Mouse (Mus musculus) hindbrain, embryonic 11.5 days (tissue): ENCODE measurements around the gene Tenm2. TPM values are rescaled to one million over a fixed set of nuclear protein-coding genes. Genes with fewer than 3 reads are reported as not detected.
A peak's percentile ranks its signal among the peaks of the same experiment; 100 is the strongest.

Experiments
- ATAC-seq: fragments of 200-750 bp; cut with Nextera tagmentation; 2 replicates; pipeline ENCODE4 v1.8.0; 2017; ENCODE audit warnings: mild to moderate bottlenecking, moderate TSS enrichment, moderate library complexity; ENCODE audit not compliant: low FRiP score
- DNase-seq: peaks from one replicate; pipeline ENCODE4 v3.0.0-alpha.2; 2015; ENCODE audit warnings: low spot score
- H3K27ac ChIP-seq: fragments of 300-500 bp; sonication (generic); 2 replicates; pipeline ENCODE4 v1.5.1; 2014; ENCODE audit warnings: mild to moderate bottlenecking, low read depth, low read length
- H3K27me3 ChIP-seq: fragments of 300-500 bp; sonication (generic); 2 replicates; pipeline ENCODE4 v1.6.1; 2014; ENCODE audit warnings: mild to moderate bottlenecking, low read length, moderate library complexity, mixed read lengths; ENCODE audit not compliant: control insufficient read depth, insufficient read depth
- H3K36me3 ChIP-seq: fragments of 300-500 bp; sonication (generic); 2 replicates; pipeline ENCODE4 v1.6.1; 2014; ENCODE audit warnings: mild to moderate bottlenecking, low read length, moderate library complexity, mixed read lengths; ENCODE audit not compliant: control insufficient read depth, insufficient read depth
- H3K4me1 ChIP-seq: fragments of 300-500 bp; sonication (generic); replicated peaks from 2 replicates; pipeline ENCODE4 v1.6.1; 2014; ENCODE audit warnings: low read length, mixed read lengths; ENCODE audit not compliant: control insufficient read depth, insufficient read depth
- H3K4me2 ChIP-seq: fragments of 300-500 bp; sonication (generic); replicated peaks from 2 replicates; pipeline ENCODE4 v1.6.1; 2014; ENCODE audit warnings: mild to moderate bottlenecking, low read depth, low read length
- H3K4me3 ChIP-seq: fragments of 300-500 bp; sonication (generic); 2 replicates; pipeline ENCODE4 v1.5.1; 2014; ENCODE audit warnings: low read depth, low read length
- H3K9ac ChIP-seq: fragments of 300-500 bp; sonication (generic); 2 replicates; pipeline ENCODE4 v1.6.1; 2014; ENCODE audit warnings: low read depth, low read length
- H3K9me3 ChIP-seq: fragments of 300-500 bp; sonication (generic); 2 replicates; pipeline ENCODE4 v1.6.1; 2016; ENCODE audit warnings: low read length; ENCODE audit not compliant: control insufficient read depth
- WGBS: fragments of 180-500 bp; shearing (Covaris S2); extraction: QIAGEN DNeasy Blood & Tissue Kit; methylation state at CpG from one replicate; pipeline ENCODE4 v1.1.7; 2014; 5-methylcytosine and 5-hydroxymethylcytosine counted together
- polyA plus RNA-seq: library from polyadenylated mRNA; unstranded; fragments of >200 nt; fragmentation: Nextera tagmentation; extraction: Ambion mirVana; gene quantifications from 2 replicates; pipeline ENCODE4 v1.2.1, GENCODE M21; 2014

Tenm2 gene
- polyA plus RNA-seq, 1 experiment from 2014 or later = 9.0 TPM

DNA sequence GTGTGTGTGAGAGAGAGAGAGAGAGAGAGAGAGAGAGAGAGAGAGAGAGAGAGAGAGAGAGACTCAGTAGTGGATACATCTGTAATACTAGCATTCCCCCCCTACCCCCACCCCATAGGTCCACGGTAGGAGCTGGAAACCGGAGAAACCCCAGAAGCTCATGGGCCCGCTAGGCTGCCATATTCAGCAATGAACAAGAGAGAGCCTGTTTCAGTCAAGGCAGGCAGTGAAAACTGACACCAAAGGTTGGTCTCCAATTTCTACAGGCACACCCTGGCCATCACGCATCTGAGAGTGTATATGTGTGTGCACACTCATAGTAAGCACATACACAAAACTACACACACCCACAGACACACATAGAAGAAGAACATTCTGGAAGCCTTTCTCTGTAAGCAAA, 685.1 kb downstream of the Tenm2 start:
- Histone ChIP-seq H3K36me3 (no peaks in the 10 kb centered on the region), H3K27ac (no peak overlapping the region), H3K4me3 (no peak overlapping the region), H3K27me3 (no peaks in the 10 kb centered on the region), H3K9me3 (no peaks in the 10 kb centered on the region), H3K4me2 (no peak overlapping the region), H3K9ac (no peak overlapping the region), H3K4me1 (peaks cover 3% of the 10 kb centered on the region)
- WGBS = 73% methylated on average over 4 of the region's 4 CpGs
- ATAC-seq (no peak), DNase-seq (no peak)

DNA sequence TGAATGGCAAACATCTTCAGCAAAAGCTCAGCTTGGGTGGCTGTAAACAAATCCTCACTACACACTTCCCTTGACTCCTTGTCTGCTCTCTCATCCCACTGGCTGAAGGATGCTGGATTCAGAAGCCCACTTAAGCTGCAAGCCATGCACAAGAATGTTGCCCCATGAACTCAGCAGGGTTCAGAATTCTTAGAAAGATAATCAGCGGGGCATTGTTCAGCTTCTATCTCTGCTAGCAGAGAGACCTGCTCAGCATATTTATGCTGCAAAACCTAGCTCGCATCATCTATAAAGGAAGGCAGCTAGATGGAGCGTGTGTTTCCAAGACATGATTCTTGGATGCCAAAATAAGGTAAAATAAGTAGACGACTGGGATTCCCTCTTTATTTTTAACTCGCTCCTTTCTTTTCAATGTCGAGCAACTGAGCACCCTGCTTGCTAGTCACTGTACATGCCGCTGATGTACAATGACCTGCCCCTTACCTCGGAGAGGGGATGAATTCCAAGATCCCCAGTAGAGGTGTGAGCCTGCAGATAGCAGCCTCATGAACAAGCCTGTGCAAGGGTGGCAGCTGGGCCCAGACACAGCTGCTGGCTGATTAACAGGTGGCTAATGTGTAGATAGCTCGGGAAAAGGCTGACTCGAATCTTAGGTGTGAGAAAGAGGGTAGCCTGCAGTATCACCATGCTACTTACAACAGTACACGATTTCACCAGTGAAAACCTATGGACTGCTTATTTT, 686.2 kb downstream of the Tenm2 start:
- Histone ChIP-seq H3K4me1 (peaks cover 3% of the 10 kb centered on the region), H3K27me3 (no peaks in the 10 kb centered on the region), H3K4me2 (no peak overlapping the region), H3K36me3 (no peaks in the 10 kb centered on the region), H3K9ac (no peak overlapping the region), H3K27ac (no peak overlapping the region), H3K4me3 (no peak overlapping the region), H3K9me3 (no peaks in the 10 kb centered on the region)
- 70% methylated on average over 11 of the region's 11 CpGs for WGBS
- no peak for DNase-seq
- peak; percentile 33; the same call in 1 of the 2 replicates for ATAC-seq

- no peaks in the 10 kb centered on the region for H3K36me3 ChIP-seq
- no peak overlapping the region for H3K27ac ChIP-seq
Observed at GRCm38 (mm10) chr11:36548139-36548538, 687.6 kb downstream of the Tenm2 start.

DNA sequence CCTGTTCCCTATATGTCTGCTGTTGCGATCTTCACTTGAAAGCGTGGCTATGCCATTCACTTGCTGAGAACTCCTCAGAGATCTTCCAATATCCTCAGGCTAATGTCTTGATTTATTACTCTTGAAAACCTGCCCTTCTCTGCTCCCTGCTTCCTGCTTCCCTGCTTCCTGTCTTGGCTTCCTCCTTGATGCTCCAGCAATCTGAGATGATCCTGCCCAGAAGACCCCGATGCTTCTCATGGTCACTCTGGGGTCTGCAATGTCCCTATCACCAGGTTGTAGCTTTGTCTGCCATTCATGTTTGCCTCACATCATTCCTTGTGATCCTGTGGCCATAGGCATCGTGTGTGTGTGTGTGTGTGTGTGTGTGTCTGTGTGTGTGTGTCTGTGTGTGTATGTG, 697.6 kb downstream of the Tenm2 start:
- no peaks in the 10 kb centered on the region for H3K9me3 ChIP-seq
- no peak overlapping the region for H3K9ac ChIP-seq
- WGBS = 93% methylated on average over 4 of the region's 4 CpGs
- no peaks in the 10 kb centered on the region for H3K36me3 ChIP-seq
- no peak for ATAC-seq
- no peak overlapping the region for H3K4me2 ChIP-seq
- no peak overlapping the region for H3K27ac ChIP-seq
- H3K4me3 ChIP-seq = no peak overlapping the region
- no peaks in the 10 kb centered on the region for H3K4me1 ChIP-seq
- DNase-seq = no peak
- H3K27me3 ChIP-seq = no peaks in the 10 kb centered on the region

More at GRCm38 (mm10) chr11:36548139-36548538, 687.6 kb downstream of the Tenm2 start:
- DNase-seq (no peak), ATAC-seq (peak; percentile 53)
- H3K4me3 ChIP-seq = no peak overlapping the region
- H3K27me3 ChIP-seq = no peaks in the 10 kb centered on the region
- H3K9ac ChIP-seq = no peak overlapping the region
- 50% methylated on average over 4 of the region's 4 CpGs for WGBS
- H3K9me3 ChIP-seq = no peaks in the 10 kb centered on the region
- no peak overlapping the region for H3K4me2 ChIP-seq
- peaks cover 3% of the 10 kb centered on the region; the same call in 1 of the 2 replicates for H3K4me1 ChIP-seq

DNA sequence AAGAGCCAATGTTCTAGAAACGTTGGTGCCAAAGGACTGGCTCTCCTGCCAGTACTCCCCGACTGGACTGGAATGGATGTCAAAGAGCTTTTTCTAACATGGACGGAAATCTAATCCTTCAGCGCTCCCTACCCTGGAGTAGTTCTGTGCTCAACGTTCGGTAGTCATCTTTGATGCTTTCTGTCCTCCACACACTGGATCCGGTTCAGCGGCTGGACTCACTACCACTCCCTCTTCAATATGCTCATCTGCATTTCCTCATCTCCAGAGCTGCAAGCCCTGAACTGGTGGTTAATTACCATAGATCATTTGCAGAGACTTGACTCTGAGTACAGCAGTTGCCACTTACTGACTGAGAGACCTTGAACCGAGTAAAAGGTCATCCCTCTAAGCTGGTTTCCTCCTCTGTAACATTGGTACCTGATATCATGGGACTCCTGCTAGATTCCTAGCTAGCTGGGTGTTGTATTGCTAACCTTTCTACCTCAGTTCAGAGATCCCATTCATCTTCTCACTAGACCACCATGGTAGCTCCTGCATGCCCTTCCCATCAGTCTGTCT, 698.1 kb downstream of the Tenm2 start:
- no peaks in the 10 kb centered on the region for H3K4me1 ChIP-seq
- no peak for ATAC-seq
- H3K27ac ChIP-seq = no peak overlapping the region
- no peak for DNase-seq
- no peaks in the 10 kb centered on the region for H3K27me3 ChIP-seq
- H3K4me3 ChIP-seq = no peak overlapping the region
- H3K36me3 ChIP-seq = no peaks in the 10 kb centered on the region
- H3K4me2 ChIP-seq = no peak overlapping the region
- H3K9me3 ChIP-seq = no peaks in the 10 kb centered on the region
- WGBS = 90% methylated on average over 9 of the region's 9 CpGs
- no peak overlapping the region for H3K9ac ChIP-seq

DNA sequence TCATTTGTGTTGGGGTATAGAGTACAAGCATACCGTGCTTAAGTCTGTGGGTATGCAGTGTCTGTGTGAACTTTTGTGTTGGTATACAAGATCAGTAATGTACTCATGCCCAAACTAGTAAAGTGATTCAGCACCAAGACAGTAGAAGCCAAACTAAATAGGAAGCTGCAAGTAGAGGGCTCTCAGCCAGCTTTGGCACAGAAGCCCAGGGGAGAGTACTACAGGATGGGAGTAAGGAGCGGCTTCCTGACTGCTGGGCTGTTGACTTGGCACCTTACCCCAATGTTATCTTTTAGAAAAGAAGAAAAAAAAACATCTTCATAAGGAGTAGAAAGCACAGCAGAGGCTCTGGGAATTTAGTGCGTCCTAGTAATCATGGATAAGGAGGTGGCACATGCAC, 700.2 kb downstream of the Tenm2 start:
- H3K4me1 ChIP-seq = no peaks in the 10 kb centered on the region
- DNase-seq = no peak
- H3K4me2 ChIP-seq = no peak overlapping the region
- no peaks in the 10 kb centered on the region for H3K9me3 ChIP-seq
- ATAC-seq = no peak
- no peaks in the 10 kb centered on the region for H3K27me3 ChIP-seq
- H3K4me3 ChIP-seq = no peak overlapping the region
- H3K9ac ChIP-seq = no peak overlapping the region
- no peak overlapping the region for H3K27ac ChIP-seq
- H3K36me3 ChIP-seq = no peaks in the 10 kb centered on the region
- 90% methylated on average over 3 of the region's 3 CpGs for WGBS

DNA sequence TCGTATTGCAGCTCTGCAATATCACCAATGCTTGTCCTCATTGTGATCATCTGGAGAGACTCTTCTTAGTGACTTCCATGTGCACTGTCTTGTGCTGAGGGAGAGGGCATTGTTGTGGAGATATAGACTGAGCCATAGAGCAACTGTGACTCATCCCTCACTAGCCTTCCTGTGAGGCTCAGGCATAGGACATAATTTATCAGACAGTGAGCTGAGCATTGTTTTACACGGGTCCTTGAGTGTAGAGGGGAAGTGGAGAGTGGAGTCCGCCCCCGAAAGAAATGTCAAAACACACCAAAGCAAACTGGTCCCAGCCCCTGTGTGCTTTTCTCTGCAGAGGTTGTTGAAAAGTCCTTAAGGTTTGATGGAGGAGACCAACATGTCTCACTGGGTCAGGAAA, 704.1 kb downstream of the Tenm2 start:
- H3K9me3 ChIP-seq = no peaks in the 10 kb centered on the region
- H3K36me3 ChIP-seq = no peaks in the 10 kb centered on the region
- no peak overlapping the region for H3K27ac ChIP-seq
- no peak overlapping the region for H3K4me3 ChIP-seq
- H3K4me2 ChIP-seq = no peak overlapping the region
- H3K4me1 ChIP-seq = no peaks in the 10 kb centered on the region
- WGBS = 81% methylated on average over 4 of the region's 4 CpGs
- no peak overlapping the region for H3K9ac ChIP-seq
- ATAC-seq = no peak
- DNase-seq = no peak
- H3K27me3 ChIP-seq = no peaks in the 10 kb centered on the region

DNA sequence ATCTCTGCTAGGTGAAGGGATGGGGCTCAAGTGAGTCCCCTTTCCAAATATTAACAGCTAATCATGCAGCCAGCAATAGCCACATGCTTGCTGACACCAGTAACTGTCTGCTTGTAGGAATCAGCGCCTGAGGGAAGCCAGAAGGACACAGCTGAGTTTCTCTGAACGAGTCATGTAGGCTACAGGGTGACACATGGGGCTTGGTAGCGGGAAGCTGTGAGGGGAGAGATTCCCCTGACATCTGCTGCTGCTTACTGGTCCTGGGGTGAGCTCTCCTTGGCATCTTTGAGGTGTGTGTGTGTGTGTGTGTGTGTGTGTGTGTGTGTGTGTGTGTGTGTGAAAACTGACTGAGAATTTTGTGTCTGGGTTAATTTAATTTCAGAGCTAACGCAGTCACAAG, 708.3 kb downstream of the Tenm2 start:
- ATAC-seq = no peak
- Histone ChIP-seq H3K27me3 (no peaks in the 10 kb centered on the region), H3K36me3 (no peaks in the 10 kb centered on the region), H3K4me2 (no peak overlapping the region), H3K27ac (no peak overlapping the region), H3K4me1 (no peaks in the 10 kb centered on the region), H3K4me3 (no peak overlapping the region), H3K9me3 (no peaks in the 10 kb centered on the region), H3K9ac (no peak overlapping the region)
- no peak for DNase-seq
- 64% methylated on average over 4 of the region's 4 CpGs for WGBS

DNA sequence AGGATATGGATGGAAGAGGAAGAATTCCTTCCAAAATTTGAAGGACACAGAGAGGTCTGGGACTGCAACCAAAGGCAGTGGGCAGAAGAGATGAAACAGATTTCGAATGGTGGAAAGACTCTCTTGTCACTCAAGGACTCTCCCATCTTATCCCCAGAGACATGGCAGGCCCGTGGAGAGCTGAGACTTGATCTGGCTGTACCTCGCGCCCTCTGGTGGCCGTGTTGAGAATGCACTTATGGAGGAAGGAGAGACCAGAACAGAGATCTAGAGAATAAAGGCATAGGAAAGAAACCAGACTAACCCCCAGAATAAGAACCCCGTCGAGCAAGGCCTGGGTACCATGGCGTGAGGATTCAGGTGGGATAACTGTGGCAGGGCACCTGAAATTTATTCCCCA, 709.4 kb downstream of the Tenm2 start:
- Histone ChIP-seq H3K27me3 (no peaks in the 10 kb centered on the region), H3K27ac (no peak overlapping the region), H3K4me1 (no peaks in the 10 kb centered on the region), H3K4me2 (no peak overlapping the region), H3K9ac (no peak overlapping the region), H3K9me3 (no peaks in the 10 kb centered on the region), H3K36me3 (no peaks in the 10 kb centered on the region), H3K4me3 (no peak overlapping the region)
- DNase-seq (peak; percentile 84), ATAC-seq (no peak)
- WGBS = 18% methylated on average over 8 of the region's 8 CpGs
